Mouse (Mus musculus): ENCODE measurements around the gene Mtx1.

The Mtx1 gene

DNA sequence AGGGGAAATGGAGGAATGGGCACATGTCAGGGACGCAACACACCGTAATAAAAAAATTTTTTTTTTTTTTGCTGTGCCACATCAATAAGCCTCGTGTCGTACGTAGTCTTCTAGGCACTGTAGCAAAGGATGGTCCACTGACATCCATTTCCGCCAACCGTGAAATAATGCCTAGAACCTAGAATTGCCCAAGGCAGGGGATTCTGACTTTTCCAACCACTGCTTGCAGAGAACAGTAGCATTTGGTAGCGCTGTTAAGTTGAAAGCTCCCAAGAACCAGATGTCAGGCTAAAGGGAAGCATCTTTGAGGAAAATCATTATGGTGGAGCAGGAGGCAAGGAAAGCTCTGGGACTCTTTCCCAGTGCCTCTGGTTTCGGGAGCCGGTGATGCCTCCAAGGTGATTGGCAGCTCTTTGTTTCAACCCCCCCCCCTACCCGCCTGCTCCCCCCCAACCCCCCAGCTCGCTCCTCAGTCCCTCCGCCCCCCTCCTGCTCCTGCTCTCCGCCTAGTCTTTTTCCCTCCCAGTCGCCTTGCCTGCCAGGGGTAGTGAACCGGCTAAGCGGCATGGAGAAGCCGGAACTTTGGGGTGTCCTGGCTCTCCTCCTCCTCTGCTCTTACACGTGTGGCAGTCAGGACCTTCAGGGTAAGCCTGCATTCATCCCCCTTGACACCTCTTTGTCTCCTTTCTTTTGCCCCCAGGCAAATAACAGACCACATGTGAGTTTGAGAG is 12.0 kb downstream of the Mtx1 start, which contains the start of gene Thbs3:
Gene Thbs3 (plus strand): TSS at position 500 of the 731 bp plus-strand sequence.
- peak; percentile 31 for DNase-seq (ENCODE audit: low read depth, low spot score)

DNA sequence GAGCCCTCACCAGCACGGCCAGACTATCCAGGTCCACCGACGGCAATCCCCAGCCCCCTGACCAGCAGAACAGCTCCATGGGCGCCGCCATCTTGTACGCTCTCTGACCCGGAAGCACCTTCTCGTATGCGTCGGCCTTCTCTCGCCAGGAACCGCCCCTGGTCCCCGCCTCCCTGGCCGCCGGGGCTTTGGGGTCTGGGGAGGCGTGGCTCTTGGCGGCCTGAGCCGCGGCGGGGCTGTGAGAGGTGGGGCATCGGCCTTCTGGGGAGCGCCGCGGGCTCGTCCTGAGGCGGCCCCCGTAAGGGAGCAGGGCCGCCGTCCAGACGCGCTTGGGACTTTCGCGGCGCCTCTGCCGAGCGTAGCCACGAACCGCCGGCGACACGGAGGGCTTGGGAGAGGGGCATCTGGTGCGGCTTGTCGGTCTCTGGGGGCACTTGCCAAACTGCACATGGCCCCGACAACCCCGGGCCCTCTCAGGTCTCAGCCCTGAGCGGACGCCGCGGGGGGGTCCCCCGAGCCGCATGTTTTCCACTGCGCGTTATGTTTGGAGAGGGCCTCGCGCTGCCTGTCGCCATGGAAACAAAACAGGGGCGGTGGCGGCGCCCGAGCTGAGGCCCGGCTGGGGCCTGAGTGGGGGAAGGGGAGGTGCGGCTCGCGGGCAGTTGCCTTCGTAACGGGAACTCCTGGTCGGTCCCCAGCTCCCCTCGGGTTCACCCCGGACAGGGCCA is 12.9 kb downstream of the Mtx1 start:
- DNase-seq (ENCODE audit: low read depth, low spot score) = peak; percentile 93

DNA sequence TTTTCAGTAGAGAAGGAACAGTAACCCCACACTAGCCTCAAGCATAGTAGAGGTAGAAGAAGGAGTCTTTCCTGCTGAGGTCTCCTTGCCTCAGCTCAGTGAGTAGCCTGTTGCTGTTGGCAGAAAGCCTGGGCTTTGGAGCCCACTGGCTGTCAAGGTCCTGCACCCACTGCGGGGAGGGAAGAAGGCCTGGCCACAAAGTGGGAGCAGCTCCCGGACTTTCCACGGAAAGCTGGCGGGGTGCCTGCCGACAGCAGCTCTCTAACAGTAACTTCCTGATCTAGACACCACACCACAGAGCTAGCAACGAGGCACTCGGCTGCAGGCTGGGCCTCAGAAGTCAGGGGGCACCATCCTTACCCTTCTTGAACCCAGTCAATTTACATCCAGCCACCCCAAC is 16.2 kb downstream of the Mtx1 start:
- DNase-seq (ENCODE audit: low read depth, low spot score) = no peak

DNA sequence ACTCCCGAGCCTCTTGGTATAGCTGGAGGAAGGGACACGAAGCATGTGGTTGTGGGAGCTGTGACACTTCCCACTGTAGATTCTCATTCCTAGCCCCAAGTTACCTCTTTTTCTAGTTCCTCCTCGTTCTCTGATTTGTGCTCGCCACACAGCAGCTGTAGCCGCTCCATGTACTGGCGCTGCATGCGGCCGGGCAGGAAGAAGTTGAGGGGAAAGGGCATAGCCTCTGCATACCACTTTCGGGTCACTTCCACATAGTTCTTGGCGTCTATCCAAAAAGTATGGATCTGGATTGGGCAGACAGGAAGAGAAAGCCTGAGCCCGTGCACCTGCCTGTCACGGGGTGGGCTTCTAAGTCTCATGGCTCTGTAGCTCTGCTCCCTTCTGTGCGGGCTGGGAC is 16.7 kb downstream of the Mtx1 start:
- no peak for DNase-seq (ENCODE audit: low read depth, low spot score)

DNA sequence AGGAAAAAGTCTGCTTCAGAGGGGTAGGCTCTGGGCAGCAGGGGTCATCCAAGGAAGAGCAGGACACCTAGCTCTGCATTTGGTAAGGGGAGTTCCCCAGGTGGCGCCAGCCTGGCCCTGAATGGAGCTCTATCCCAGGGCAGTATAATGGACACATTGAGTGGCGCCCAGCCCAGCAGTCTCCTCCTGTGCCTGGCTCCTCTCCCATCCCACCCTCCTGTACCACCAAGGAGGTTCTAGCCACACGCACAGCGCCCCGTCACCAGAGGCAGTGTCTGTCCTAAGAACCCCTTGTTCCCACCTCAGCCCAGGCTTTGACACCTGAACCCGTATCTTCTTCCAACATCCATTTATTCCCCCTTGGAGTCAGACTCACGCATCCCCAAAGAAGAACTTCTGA is 17.2 kb downstream of the Mtx1 start:
- DNase-seq (ENCODE audit: low read depth, low spot score) = no peak

DNA sequence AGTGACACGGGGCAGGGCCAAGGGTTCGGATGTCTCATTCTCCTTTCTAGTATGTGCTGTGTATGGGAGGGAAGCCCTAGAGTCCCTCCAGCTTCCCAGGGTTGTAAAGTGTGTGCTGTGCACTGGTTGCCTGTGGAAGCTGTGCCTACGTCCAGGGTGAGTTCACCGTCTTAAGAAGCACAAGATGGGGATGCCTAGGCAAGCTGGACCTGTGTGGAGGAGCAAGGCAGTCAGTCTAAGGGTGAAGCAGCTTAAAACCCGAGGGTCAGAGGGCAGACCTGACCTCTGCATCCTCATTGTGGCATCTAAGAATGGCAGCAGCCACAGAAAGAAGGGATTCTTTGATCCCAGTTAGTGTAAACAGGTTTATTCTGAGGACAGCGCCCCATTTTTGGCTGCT is 18.2 kb downstream of the Mtx1 start:
- no peak for DNase-seq (ENCODE audit: low read depth, low spot score)

DNA sequence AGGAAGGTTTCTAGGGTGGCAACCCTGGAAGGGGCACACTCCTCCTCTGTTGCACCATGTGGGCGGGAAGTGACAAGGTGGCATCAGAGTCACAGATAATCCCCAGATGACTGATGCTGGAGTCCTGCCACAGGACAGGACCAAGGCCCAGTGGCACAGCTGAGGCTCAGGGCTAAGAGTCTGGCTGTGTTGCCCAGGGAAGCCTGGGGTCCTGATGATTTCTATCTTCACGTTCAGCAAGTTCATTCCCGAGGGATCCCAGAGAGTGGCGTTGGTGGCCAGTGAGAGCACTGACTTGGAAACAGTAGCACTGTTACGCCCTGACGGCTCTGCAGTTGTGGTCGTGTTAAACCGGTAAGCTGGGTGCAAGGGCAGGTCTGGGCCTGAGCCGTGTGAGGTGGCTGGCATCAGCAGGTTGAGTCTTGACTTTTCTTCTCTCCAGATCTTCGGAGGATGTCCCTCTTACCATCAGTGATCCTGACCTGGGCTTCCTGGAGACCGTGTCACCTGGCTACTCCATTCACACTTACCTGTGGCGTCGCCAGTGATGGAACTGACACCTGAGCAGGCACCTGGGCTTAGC is 18.7 kb downstream of the Mtx1 start:
- DNase-seq (ENCODE audit: low read depth, low spot score) = no peak

DNA sequence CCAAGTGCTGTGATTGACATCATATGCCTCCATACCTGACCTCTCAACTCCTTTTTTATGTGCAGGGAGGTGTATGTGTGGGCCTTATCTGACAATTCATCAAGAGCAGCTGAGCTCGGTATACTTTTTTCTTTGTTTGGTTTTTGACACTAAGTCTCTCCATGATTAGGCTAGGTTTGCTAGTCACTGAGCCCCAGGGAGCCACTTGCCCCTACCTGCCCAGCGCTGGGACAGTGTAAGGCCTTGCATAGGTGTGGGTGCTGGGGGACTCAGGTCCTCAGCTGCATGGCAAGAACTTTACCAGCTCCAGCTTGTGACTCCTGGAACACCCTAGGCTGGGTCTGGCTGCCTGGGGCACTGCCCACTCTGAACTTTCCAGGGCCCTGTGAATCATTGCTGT is 20.2 kb downstream of the Mtx1 start:
- DNase-seq (ENCODE audit: low read depth, low spot score) = no peak

DNA sequence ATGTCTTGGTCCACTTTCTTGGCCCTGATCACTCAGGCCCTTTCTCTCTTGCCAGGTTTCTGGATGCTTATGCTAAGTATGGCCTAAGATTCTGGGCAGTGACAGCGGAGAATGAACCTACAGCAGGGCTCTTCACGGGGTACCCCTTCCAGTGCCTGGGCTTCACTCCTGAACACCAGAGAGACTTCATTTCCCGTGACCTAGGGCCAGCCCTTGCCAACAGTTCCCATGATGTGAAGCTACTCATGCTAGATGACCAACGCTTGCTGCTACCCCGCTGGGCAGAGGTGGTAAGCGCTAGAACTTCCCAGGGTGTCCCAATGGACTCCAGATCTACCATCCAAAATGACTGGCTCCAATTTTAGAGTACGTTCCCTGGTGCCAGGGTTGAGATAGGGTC is 20.8 kb downstream of the Mtx1 start:
- no peak for DNase-seq (ENCODE audit: low read depth, low spot score)

DNA sequence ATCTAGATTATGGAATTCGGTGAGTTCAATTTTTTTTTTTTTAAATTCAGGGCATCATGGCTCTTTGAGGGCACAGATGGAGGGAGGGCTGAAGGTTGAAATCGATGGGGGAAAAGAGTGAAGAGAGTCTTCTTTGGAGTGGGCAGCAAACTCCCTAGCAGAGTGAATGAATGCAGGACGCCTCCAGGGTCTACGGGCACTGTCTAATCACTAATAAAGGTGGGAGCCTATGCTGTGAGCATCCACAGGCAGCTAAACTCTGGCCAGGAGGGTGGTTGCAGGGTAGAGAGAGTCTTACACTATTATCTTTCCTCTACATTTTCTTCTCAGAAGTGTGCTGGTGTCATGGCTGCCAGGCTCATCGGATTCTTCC is 23.8 kb downstream of the Mtx1 start:
- DNase-seq (ENCODE audit: low read depth, low spot score) = no peak

DNA sequence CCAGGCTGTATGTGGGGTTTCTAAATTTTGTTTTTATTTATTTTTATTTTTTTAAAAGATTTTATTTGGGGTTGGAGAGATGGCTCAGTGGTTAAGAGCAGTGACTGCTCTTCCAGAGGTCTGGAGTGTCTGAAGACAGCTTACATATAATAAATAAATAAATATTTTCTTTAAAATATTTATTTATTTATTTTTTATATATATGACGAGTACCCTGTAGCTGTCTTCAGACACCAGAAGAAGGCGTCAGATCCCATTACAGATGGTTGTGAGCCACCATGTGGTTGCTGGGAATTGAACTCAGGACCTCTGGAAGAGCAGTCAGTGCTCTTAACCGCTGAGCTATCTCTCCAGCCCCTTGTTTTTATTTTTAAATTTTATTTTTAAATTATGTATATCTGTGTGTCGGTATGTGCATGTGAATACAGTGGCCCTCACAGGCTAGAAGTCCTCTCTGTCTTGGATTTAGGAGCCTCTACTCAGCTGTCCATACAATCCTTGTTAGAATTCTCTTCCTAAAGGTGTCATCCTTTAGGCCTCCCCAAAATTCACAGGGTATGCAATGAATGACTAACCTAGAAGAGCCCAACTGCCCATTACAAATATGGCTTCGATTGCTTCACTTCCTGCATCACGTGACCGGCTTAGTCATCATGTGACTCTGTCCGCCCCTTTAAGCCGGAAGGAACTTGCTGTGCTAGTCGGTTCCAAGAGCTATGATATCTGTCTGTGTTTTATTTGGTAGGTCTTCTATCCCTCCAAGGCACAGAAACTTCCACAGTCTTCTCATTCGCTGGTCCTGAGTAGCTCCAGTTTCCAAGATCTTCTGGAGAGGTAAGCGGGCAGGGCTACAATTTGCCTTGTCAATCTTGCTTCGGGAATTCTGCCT is 24.4 kb downstream of the Mtx1 start, which contains the start of gene Gba:
Gene Gba (plus strand): TSS at position 676 of the 889 bp plus-strand sequence.
- DNase-seq (ENCODE audit: low read depth, low spot score) = peak; percentile 93

DNA sequence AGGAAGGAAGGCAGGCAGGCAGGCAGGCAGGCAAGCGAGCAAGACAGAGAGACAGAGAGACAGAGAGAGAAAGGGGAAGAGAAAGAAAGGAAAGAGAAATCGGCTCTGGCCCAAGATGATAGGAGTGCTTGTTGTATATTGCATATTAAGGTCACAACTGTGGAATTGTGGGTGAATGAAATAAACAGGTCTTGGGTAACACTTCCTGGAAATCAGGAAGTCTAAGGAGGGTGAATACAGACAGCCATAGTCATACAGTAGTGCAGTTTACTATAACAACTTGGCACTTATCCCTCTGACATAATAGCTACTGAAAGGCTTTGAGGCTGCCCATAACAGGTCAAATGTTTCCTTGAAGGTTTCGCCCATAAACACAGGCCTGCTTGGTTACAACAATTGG is 27.0 kb downstream of the Mtx1 start:
- no peak for DNase-seq (ENCODE audit: low read depth, low spot score)

DNA sequence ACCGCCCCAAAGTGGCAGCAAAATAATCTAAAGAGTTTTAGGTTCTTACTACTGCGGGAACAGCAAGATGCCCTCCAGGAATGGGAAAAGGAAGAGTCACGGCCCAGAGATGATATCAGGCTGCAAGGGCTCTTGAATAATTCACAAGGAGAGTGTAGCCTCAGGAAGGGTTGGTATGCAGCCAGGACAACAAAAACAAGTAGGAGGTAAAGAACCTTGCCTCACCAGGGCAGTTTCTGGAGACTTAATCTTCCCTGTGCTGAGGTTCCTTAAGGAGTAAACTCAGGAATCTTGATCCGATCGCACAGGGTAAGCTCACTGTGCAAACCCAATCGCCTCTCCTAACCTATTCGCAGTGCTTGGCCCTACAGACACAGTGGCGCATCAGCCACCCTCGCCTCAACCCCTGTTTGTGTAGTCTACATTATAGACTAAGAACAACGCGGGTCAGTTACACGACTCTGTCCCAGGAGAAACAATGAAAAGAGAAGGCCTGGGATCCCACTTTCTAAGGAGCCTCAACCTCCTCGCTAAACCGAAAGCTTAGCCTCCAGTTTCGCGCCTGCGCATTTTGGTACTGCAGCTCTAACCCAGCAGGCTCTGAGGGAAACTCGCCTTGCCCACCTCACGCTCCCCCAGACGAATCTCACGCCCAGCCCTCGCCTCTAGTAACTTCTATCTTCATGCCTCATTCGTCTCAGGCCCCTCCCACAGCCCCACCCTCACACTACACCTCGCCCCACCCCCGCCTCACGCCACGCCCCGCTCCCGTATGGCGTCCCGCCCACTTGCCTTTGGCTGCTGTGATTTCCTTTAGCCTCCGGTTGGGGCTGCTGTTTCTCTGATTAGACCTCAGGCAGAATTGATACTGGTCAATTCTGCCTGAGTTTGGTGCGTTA is 30.7 kb downstream of the Mtx1 start:
- DNase-seq (ENCODE audit: low read depth, low spot score) = peak; percentile 97

DNA sequence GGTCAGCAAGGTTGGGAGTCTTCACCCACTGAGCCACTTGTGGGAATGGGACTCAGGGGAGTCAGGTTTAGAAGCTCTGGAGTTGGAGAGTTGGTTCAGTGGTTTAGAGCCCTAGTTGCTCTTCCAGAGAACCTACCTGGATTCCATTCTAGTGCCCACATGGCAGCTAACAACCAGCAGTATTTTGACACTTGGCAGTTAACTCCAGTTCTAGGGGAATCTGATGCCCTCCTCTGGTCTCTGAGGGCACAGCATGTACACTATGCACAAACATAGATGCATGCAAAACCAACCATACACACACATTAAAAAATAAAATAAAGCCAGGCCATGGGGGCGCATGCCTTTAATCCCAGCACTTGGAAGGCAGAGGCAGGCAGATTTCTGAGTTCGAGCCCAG is 33.0 kb downstream of the Mtx1 start:
- DNase-seq (ENCODE audit: low read depth, low spot score) = no peak

DNA sequence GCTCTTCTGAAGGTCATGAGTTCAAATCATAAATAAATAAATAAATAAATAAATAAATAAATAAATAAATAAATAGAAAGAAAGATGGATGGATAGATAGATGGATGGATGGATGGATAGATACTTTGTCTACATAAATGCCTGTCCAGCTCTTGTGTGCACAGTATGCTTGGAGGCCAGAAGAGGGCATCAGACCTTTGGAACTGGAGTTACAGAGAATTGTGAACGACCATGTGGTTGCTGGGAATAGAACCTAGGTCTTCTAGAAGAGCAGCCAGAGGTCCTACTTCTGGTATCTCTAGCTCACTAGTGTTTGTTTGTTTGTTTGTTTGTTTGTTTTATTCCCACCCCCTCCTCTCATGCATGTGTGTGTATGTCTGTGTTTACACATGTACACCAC is 33.5 kb downstream of the Mtx1 start:
- DNase-seq (ENCODE audit: low read depth, low spot score) = peak; percentile 59

DNA sequence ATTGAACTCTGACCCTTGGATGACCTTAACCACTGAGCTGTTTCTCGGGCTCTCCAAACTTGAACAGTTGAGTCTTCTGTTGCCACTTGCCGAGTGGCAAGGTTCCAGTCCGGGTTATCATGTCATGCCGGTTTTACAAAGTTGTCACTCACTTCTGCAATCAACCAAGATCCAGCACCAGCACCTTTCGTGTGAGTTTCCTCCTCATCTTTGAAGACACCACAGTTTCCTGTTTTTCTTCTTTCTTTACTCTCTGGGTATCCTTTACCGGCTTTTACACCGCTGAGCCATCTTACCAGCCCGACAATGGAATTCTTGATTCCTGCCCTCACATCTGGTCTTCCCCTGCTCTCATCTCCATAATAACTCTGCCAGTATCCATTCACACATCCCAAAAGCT is 36.5 kb downstream of the Mtx1 start:
- DNase-seq (ENCODE audit: low read depth, low spot score) = no peak

DNA sequence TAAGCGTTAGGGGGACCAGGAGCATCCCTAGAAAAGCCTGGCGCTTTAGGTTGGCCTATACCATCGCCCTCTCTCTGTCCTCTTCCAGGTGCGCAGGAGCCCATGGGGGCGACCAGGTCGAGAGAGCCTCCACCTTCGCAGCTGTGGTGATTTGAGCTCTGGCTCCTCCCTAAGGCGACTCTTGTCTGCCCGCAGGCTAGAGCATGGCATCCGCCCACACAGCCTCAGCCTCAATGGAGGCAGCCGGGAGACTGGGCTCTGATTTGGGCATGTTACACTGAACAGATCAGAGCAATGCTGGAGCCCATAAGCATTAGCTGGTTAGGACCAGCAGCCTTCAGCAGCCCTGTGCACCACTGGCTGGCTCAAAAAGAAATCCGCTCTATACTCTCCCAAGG is 38.4 kb downstream of the Mtx1 start:
- DNase-seq (ENCODE audit: low read depth, low spot score) = no peak

DNA sequence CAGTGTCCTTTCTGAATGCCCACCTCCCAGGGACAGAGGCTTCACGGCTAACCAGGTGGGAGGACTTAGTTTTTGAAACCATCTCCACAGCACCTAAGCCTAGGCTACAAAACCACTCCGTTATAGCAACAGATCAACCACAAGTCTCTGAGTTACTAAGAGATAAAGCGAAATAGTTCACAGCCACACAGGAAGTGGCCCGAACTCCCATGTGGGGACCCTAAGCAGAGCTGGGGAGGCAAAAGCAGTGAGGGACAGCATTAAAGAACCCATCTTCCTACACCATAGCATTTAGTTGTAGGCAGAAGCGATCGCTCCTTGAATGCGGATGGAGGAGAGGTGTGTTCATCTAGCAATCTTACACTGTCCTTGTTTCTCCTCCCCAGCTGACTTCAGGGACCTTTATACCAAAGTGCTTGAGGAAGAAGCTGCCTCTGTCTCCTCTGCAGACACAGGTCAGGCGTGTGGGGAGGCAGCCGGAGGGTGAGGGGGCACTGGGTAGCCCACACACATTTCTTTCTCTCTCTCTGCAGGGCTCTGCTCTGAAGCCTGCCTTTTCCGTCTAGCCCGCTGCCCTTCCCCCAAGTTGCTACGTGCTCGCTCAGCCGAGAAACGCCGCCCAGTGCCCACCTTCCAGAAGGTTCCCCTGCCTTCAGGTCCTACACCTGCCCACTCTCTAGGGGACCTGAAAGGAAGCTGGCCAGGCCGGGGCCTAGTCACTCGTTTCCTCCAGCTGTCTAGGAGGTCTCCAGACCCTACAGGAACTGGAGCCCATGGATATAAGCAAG is 39.0 kb downstream of the Mtx1 start:
- no peak for DNase-seq (ENCODE audit: low read depth, low spot score)

DNA sequence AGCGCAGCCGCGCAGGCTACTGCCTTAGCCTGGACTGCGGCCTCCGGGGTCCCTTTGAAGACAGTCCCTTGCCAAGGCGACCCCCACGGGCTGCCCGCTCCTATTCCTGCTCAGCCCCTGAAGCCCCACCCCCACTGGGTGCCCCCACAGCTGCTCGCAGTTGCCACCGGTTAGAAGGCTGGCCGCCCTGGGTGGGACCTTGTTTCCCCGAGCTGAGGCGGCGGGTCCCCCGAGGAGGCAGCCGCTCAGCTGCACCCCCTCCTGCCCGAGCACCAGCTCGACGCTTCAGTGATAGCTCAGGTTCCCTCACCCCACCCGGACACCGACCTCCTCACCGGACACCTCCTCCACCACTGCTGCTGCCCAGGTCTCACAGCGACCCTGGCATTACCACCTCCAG is 39.7 kb downstream of the Mtx1 start:
- DNase-seq (ENCODE audit: low read depth, low spot score) = no peak

DNA sequence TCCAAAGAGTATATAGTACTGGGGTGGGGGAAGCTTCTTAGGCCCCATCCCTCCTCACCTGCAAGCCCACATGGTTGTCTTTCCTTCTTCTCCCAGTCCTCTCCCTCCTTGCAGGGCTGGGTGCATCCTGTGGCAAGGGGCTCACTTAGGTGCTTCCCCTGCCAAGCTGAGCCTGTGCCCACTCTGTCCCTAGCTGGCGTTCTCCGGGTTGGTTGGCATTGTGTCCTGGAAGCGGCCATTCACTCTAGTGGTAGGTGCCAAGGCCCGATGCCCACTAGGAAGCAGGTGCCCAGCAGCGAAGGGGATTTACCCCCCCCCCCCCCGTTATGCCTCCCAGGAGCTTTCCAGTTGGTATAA is 43.0 kb downstream of the Mtx1 start:
- no peak for DNase-seq (ENCODE audit: low read depth, low spot score)
